Mouse (Mus musculus): ENCODE data around the gene Ppp1r11.
"Not testable (repeated sequence)": the region's sequence is repeated elsewhere in the genome, so short reads cannot be mapped to it uniquely, and the experiment has no call there.

Ppp1r11 gene

GRCm38 (mm10) chr17:36950981-36951947 is at the start of gene Ppp1r11:
Gene Ppp1r11 (minus strand): TSS chr17:36951741.
- in situ Hi-C loops (cut with MboI, MseI), result loop anchor here (5.0 kb wide), 2 partner anchors 76 to 679 kb away; partner anchors contain the start of gene Trim39 (in 1 of the 2)

GRCm38 (mm10) chr17:37000863-37001262 is 49.3 kb upstream of the Ppp1r11 start, which contains the start of gene Zfp57:
Gene Zfp57 (plus strand): TSS chr17:37001163.
- in situ Hi-C loops (cut with MboI, MseI), result no loop called here

GRCm38 (mm10) chr17:36998477-36998876 is 46.9 kb upstream of the Ppp1r11 start:
- in situ Hi-C loops (cut with MboI, MseI), result no loop called here

GRCm38 (mm10) chr17:36997033-36997735 is 45.6 kb upstream of the Ppp1r11 start:
- in situ Hi-C loops (cut with MboI, MseI), result no loop called here

GRCm38 (mm10) chr17:36995448-36995847 is 43.9 kb upstream of the Ppp1r11 start:
- in situ Hi-C loops (cut with MboI, MseI), result no loop called here

GRCm38 (mm10) chr17:36994528-36994927 is 43.0 kb upstream of the Ppp1r11 start:
- in situ Hi-C loops (cut with MboI, MseI), result no loop called here

GRCm38 (mm10) chr17:36993770-36994325 is 42.3 kb upstream of the Ppp1r11 start:
- in situ Hi-C loops (cut with MboI, MseI), result no loop called here

GRCm38 (mm10) chr17:36992336-36993104 is 41.0 kb upstream of the Ppp1r11 start:
- in situ Hi-C loops (cut with MboI, MseI), result no loop called here

GRCm38 (mm10) chr17:36990630-36991029 is 39.1 kb upstream of the Ppp1r11 start:
- in situ Hi-C loops (cut with MboI, MseI), result not testable (repeated sequence)

GRCm38 (mm10) chr17:36989437-36989836 is 37.9 kb upstream of the Ppp1r11 start, which contains the start of gene H2-M5:
Gene H2-M5 (minus strand): TSS chr17:36989537.
- in situ Hi-C loops (cut with MboI, MseI), result no loop called here

- in situ Hi-C loops (cut with MboI, MseI), result no loop called here
These were observed 36.9 kb upstream of the Ppp1r11 start for GRCm38 (mm10) chr17:36988475-36988874.

GRCm38 (mm10) chr17:36982253-36983155 is 31.0 kb upstream of the Ppp1r11 start:
- in situ Hi-C loops (cut with MboI, MseI), result no loop called here

GRCm38 (mm10) chr17:36981845-36982244 is 30.3 kb upstream of the Ppp1r11 start:
- in situ Hi-C loops (cut with MboI, MseI), result no loop called here

- in situ Hi-C loops (cut with MboI, MseI), result no loop called here
These were observed 29.8 kb upstream of the Ppp1r11 start, which contains the start of gene 2410137M14Rik for GRCm38 (mm10) chr17:36981221-36981813. Gene 2410137M14Rik (minus strand): TSS chr17:36981237.

GRCm38 (mm10) chr17:36973271-36973787 is 21.8 kb upstream of the Ppp1r11 start:
- in situ Hi-C loops (cut with MboI, MseI), result no loop called here

- in situ Hi-C loops (cut with MboI, MseI), result no loop called here
These were observed 21.2 kb upstream of the Ppp1r11 start for GRCm38 (mm10) chr17:36972791-36973190.

GRCm38 (mm10) chr17:36971172-36971850 is 19.8 kb upstream of the Ppp1r11 start:
- in situ Hi-C loops (cut with MboI, MseI), result no loop called here

GRCm38 (mm10) chr17:36970316-36970890 is 18.9 kb upstream of the Ppp1r11 start:
- in situ Hi-C loops (cut with MboI, MseI), result no loop called here

Measured in T-helper 17 cell (primary cell).